Mouse (Mus musculus): ENCODE data around the gene Acvr2b.

Gene Acvr2b

DNA sequence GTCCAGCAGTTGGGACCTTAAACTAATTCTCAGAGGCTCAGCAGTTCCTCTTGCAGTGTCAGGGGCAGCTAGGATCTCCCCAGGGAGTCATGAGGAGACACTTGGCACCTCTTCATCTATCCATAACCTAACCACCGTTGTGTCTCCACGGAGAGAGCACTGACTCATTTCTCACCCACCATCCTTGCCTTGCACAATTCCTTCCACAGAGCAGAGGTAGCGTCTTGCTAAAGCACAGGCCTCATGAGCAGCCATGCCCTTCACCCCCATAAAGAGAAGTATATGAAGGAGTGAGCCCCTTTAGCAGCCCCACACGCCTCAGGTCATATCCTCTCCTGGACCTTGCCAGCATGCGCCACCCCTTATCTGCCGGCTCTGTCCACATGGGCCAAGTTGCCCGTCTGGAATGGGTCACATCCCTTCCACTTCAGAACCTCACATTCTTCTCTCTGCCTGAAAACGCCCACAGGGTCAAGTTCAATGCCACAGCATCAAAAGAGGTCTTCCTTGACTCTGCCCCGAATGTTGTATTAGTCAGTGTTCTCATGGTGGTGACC lies 71.8 kb downstream of the Acvr2b start:
- no peak for DNase-seq (ENCODE audit: low spot score)

DNA sequence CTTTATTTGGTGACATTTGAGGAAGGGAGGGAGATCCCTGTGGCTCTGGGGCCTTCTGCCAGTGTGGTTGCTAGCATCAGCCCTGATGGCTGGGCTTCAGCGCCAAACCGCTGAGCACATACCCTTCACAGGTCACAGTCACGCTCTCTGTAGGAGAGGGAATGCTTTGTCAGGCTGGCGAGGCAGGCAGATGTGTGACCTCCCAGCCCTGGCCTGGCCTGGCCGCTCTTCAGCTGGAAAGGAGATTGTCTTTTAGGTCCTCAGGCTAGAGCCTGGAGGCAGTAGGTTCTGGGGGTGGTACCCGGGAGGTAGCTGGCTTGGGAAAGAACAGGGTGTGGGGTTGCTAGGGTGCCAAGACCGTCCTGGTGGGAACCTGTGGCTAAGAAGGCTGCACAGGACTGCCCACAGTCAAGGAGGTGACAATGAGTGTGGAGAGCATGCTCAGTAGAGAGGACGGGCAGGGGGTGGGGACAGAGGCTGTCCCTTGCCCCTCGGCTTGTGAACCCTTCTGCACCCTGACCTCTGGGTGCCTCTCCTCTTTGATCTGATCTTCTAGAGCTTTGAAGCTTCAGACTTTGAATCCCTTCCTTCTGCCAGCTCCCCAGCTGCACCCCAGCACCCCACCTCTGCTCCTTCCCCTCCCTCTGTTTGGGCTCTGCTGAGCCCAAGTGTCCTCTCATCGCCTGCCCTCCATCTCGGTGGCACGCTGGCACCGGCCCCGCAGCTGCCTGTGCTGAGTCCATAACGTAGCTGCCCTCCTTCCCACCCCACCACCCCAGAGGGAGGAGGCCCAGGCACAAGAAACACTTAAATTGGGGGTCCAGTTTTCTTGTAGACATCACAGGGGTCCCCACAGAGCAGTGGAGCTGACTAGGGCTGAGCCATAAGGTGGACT lies 73.0 kb downstream of the Acvr2b start:
- DNase-seq (ENCODE audit: low spot score): no peak

DNA sequence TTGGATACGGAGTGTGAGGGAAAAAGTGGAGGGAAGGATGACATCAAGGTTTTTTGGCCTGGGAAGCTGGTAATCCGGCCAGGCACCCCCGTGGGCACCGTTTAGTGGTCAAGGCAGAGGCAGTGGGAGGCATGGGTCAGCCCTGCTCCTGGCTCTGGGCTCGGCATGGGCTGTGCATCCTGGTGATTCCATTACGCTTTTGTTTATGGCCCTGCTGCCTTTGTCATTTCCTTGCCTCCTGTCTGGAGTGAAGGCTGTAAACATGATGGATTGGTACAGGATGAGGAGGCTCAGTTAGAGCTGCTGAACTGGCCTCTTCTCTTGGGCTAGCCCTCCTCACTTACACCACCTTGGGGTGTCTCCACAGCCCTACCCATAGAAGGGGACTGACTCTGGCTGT lies 75.8 kb downstream of the Acvr2b start:
- DNase-seq (ENCODE audit: low spot score): no peak

- no peak for DNase-seq (ENCODE audit: low spot score)
These were observed 76.4 kb downstream of the Acvr2b start for GRCm38 (mm10) chr9:119478345-119478744.

- DNase-seq (ENCODE audit: low spot score): no peak
These were observed 77.4 kb downstream of the Acvr2b start for GRCm38 (mm10) chr9:119479297-119479696.

DNA sequence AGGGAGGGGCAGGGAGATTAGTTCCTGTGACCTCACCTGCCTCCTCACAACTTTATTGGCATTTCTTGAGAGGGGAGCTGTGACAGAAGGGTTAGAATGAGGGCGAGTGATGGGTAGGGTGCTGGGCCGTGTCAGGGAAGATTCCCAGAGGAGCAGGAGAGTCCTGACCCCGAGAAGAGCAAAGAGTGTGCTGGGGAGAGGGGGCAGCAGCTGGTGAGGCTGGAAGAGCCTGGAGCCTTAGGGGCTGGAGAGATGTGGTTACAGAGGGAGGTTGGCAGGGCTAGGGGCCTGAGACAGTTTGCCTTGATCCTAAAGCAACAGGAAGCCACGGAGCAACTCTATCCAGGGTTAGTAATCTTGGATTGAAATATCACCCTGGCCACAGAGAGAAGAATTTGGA lies 79.7 kb downstream of the Acvr2b start:
- no peak for DNase-seq (ENCODE audit: low spot score)

DNA sequence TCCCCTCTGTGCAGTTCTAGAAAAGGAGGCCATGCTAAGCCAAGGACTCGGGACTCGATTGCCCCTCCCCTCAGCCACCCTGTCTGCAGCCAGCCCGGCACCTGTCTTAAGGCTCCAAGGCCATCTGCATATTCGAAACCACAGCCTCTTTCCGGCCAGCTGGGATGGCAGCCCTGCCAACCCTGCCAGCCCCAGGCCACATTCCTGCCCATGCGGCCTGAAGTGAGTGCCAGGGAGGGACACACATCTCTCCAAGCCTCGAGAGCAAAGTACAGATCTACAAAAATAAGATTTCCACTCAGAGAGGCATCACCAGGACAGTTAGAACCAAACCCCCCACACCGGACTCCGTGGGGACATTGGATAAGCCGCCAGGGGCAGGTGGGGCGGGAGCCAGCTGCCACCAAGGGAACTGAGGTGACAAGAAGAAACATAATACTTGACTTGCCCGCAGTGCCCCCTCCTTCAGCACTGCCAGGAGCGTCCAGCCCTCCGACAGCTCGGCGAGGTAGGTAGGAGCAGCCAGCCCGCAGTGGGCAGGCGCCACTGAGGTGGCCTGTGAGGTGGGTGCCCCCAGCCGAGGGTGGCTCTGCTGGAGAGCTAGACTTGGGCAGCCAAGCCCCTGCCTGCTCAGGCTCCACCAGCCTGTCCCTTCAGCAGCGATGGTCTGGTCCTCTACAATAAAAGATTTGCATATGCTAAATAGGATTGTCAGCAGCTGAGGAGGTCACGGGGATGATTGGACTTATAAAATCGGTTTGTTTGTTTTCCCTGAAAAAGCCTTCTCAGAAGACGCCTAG lies 81.8 kb downstream of the Acvr2b start:
- peak; percentile 11 for DNase-seq (ENCODE audit: low spot score)

- no peak for DNase-seq (ENCODE audit: low spot score)
These were observed 82.5 kb downstream of the Acvr2b start for GRCm38 (mm10) chr9:119484420-119484819.
